Mouse (Mus musculus) neural tube, embryonic 11.5 days (tissue): ENCODE data around the gene Tmem59. TPM values are rescaled to one million over a fixed set of nuclear protein-coding genes. Genes with fewer than 3 reads are reported as not detected.
A peak's percentile ranks its signal among the peaks of the same experiment; 100 is the strongest.

Experiments
- ATAC-seq: fragments of 200-750 bp; cut with Nextera tagmentation; 2 replicates; pipeline ENCODE4 v1.8.0; 2017; ENCODE audit warnings: moderate number of reproducible peaks, mild to moderate bottlenecking, moderate TSS enrichment, moderate library complexity; ENCODE audit not compliant: insufficient read depth, low FRiP score, low TSS enrichment
- DNase-seq: peaks from one replicate; pipeline ENCODE4 v3.0.0-alpha.2; 2015; ENCODE audit warnings: low spot score
- H3K27ac ChIP-seq: fragments of 300-500 bp; sonication (generic); 2 replicates; pipeline ENCODE4 v1.5.1; 2014; ENCODE audit warnings: low read depth, mild to moderate bottlenecking, low read length
- H3K27me3 ChIP-seq: fragments of 300-500 bp; sonication (generic); 2 replicates; pipeline ENCODE4 v1.6.1; 2014; ENCODE audit warnings: mild to moderate bottlenecking, low read length, mixed read lengths; ENCODE audit not compliant: control insufficient read depth, insufficient read depth
- H3K36me3 ChIP-seq: fragments of 300-500 bp; sonication (generic); 2 replicates; pipeline ENCODE4 v1.6.1; 2014; ENCODE audit warnings: mild to moderate bottlenecking, low read length, moderate library complexity, mixed read lengths; ENCODE audit not compliant: control insufficient read depth, insufficient read depth
- H3K4me1 ChIP-seq: fragments of 300-500 bp; sonication (generic); 2 replicates; pipeline ENCODE4 v1.6.1; 2014; ENCODE audit warnings: low read length, mixed read lengths; ENCODE audit not compliant: control insufficient read depth, insufficient read depth
- H3K4me2 ChIP-seq: fragments of 300-500 bp; sonication (generic); 2 replicates; pipeline ENCODE4 v1.6.1; 2014; ENCODE audit warnings: low read depth, mild to moderate bottlenecking, moderate library complexity
- H3K4me3 ChIP-seq: fragments of 300-500 bp; sonication (generic); 2 replicates; pipeline ENCODE4 v1.5.1; 2014; ENCODE audit warnings: low read depth, low read length
- H3K9ac ChIP-seq: fragments of 300-500 bp; sonication (generic); 2 replicates; pipeline ENCODE4 v1.6.1; 2014; ENCODE audit warnings: mild to moderate bottlenecking, low read length
- H3K9me3 ChIP-seq: fragments of 300-500 bp; sonication (generic); 2 replicates; pipeline ENCODE4 v1.6.1; 2016; ENCODE audit warnings: low read length; ENCODE audit not compliant: control insufficient read depth
- WGBS: fragments of 180-500 bp; shearing (Covaris S2); extraction: QIAGEN DNeasy Blood & Tissue Kit; methylation state at CpG from one replicate; pipeline ENCODE4 v1.1.7; 2014; 5-methylcytosine and 5-hydroxymethylcytosine counted together
- polyA plus RNA-seq: library from polyadenylated mRNA; unstranded; fragments of >200 nt; fragmentation: Nextera tagmentation; extraction: Ambion mirVana; gene quantifications from 2 replicates; pipeline ENCODE4 v1.2.1, GENCODE M21; 2014

Gene Tmem59
- polyA plus RNA-seq, 1 experiment from 2014 or later = 334 TPM

DNA sequence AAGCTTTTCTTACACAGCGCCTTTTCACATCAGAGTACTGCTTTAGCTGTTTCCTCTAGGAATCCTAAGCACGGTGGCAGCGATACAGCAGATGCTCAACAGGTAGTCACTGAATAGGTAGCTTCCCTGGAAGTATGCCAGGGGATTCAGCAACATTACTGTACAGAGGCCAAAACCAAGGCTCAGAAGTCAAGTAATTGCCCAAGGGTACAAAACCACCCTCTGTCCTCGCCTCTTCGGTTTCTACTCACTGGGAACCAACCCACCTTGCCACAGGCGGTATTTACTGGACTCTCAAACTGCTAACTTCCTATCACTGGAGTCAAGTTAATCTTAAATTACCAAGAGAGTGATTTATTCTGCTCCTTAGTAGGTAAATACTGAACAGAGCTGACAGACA is 62.0 kb downstream of the Tmem59 start:
- no peaks in the 10 kb centered on the region for H3K9me3 ChIP-seq
- no peak overlapping the region for H3K4me2 ChIP-seq
- no peak overlapping the region for H3K27ac ChIP-seq
- WGBS = 96% methylated on average over 6 of the region's 6 CpGs
- H3K9ac ChIP-seq = no peak overlapping the region
- H3K4me1 ChIP-seq = no peaks in the 10 kb centered on the region
- no peaks in the 10 kb centered on the region for H3K27me3 ChIP-seq
- ATAC-seq = no peak
- no peak for DNase-seq
- no peak overlapping the region for H3K4me3 ChIP-seq
- peaks cover 10% of the 10 kb centered on the region; the same call in 1 of the 2 replicates for H3K36me3 ChIP-seq

DNA sequence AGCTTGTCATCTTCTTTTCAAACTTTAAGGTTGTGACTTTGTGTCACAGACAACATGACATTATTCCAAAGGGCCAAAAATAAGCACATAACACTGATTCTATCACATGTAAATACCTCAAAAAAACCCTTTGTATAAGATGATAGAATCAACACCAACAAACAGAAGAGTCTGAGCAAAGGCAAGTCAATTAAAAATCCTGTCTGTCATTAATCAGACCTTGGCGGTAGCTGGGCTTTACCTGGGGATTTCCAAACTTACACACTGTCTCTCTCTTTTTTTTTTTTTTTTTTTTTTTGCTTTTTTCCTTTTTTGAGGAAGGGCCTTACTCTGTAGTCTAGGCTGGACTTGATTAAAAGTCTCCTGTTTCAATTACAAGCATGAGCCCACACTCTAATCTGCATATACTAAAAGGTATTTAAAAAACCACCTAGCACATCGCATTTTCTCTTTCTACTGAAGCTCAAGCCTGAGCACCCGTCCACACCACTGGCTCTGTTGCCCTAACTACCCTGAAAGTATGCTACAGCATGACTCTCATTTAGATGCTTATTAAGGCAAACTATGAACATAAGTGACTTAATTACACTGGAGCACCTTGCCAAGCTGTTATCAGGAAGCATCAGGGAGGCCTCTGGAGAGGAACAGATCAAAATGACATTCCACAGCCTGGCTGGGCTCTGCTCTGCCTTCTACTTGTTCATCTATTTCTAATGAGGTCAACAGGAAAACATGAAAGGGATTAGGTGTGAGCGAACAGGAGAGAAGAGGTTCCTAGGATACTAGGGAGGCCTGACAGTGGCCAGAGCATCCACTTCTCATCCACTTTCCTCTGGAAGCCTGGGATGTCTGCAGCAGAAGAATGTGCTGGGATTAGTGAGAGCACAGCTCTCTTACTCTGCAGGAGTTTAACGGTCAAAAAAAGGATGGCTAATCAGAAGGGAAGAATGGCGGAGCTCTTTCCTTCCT is 65.5 kb downstream of the Tmem59 start:
- H3K9ac ChIP-seq = no peak overlapping the region
- no peak overlapping the region for H3K27ac ChIP-seq
- no peaks in the 10 kb centered on the region for H3K9me3 ChIP-seq
- peaks cover 8% of the 10 kb centered on the region; the same call in 1 of the 2 replicates for H3K36me3 ChIP-seq
- no peaks in the 10 kb centered on the region for H3K4me1 ChIP-seq
- no peak overlapping the region for H3K4me3 ChIP-seq
- no peak for DNase-seq
- WGBS = 90% methylated on average over 6 of the region's 6 CpGs
- no peaks in the 10 kb centered on the region for H3K27me3 ChIP-seq
- no peak overlapping the region for H3K4me2 ChIP-seq
- no peak for ATAC-seq

DNA sequence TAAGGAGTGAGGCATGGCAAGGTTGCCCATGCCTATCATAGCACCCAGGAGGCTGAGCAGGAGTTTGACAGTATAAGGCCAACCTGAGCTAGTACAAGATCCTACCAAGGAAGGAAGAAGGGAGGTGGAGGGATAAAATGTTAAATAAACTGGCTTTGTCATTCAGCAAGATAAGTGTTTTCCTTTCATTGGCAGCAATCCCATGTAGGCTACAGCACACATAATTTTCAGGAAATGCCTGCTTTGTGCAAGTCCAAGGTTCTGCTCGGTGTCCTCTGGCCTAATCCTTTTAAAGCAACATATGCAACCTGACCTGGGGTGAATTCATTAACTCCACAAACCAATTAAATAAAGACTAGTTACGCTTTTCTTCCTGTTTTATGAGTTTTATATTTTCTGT is 67.2 kb downstream of the Tmem59 start:
- Histone ChIP-seq H3K4me3 (no peak overlapping the region), H3K4me2 (no peak overlapping the region), H3K9me3 (no peaks in the 10 kb centered on the region), H3K9ac (no peak overlapping the region), H3K27ac (no peak overlapping the region), H3K27me3 (no peaks in the 10 kb centered on the region), H3K4me1 (peaks cover 8% of the 10 kb centered on the region), H3K36me3 (0 out of 2 replicates have a peak, but pooled peaks cover 4% of the 10 kb centered on the region)
- 82% methylated on average over 2 of the region's 2 CpGs for WGBS
- ATAC-seq = no peak
- DNase-seq = no peak

DNA sequence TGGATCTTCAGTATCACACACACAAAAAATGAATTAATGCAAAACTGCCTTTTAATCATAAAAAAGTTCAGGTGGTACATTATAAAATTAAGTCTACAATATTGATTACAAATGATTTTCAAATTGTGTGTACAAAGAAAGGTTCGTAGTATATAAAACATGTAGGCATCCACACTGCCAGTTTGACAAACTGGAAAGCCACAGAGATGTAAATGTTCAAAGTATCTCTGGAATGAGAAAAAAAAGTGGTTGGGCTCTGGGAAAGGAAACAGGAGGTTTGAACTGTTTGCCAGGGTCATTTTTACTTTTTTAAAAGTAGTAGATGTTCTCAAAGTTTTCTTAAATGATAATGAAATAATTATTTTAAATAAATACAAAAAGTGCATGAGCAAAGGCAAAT is 67.8 kb downstream of the Tmem59 start:
- 90% methylated on average over 1 of the region's 1 CpGs for WGBS
- no peak for ATAC-seq
- H3K27ac ChIP-seq = no peak overlapping the region

DNA sequence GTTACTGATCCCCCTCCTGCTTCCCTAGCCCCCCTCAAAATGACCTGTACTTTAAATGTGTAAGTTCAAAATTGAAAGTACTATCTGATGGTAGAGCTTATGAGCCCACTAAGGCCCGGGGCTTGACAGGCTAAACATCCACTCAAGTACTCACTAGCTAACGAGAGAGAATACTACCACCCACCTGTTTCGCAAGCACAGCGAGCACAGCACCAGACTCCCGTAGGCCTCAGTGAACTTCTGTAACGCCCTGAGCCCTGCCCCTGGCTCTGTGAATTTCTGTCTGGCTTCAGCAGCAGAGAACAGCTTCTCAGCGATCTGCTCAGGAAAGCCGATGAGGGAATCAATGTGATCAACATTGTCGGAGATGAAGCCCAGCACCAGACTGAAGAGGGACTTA is 68.9 kb downstream of the Tmem59 start:
- Histone ChIP-seq H3K9me3 (no peaks in the 10 kb centered on the region), H3K4me1 (peaks cover 12% of the 10 kb centered on the region), H3K27ac (no peak overlapping the region), H3K36me3 (no peaks in the 10 kb centered on the region), H3K27me3 (no peaks in the 10 kb centered on the region), H3K4me3 (no peak overlapping the region), H3K9ac (no peak overlapping the region; the same call in 1 of the 2 replicates), H3K4me2 (no peak overlapping the region)
- ATAC-seq = no peak
- DNase-seq = no peak
- 88% methylated on average over 9 of the region's 9 CpGs for WGBS

More for the DNA sequence above, 67.8 kb downstream of the Tmem59 start:
- Histone ChIP-seq H3K27me3 (no peaks in the 10 kb centered on the region), H3K4me3 (no peak overlapping the region), H3K9me3 (no peaks in the 10 kb centered on the region), H3K4me2 (no peak overlapping the region), H3K4me1 (peaks cover 9% of the 10 kb centered on the region), H3K36me3 (no peaks in the 10 kb centered on the region), H3K9ac (no peak overlapping the region)
- no peak for DNase-seq

DNA sequence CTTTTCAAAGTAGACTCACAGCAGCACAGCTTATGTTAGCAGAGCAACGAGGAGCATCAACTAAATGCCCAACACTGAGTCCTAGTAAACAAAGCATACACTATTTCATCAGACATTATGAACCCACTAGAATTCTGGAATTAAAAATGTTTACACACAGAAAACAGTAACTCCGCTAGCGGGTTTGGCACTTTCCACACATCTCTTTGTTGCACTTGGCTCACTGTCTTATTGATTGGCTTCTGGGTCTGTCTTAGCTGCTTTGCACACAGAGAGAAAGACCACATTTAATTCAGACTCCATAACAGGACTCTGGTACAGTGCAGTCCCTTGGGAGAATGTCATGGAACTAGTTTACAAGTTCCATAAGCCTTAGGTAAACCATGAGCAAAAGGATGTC is 69.9 kb downstream of the Tmem59 start:
- DNase-seq (no peak), ATAC-seq (no peak)
- Histone ChIP-seq H3K4me2 (no peak overlapping the region), H3K9me3 (no peaks in the 10 kb centered on the region), H3K4me1 (peaks cover 14% of the 10 kb centered on the region), H3K36me3 (no peaks in the 10 kb centered on the region), H3K4me3 (no peak overlapping the region), H3K9ac (no peak overlapping the region), H3K27ac (no peak overlapping the region), H3K27me3 (no peaks in the 10 kb centered on the region)
- WGBS = 94% methylated on average over 3 of the region's 3 CpGs

DNA sequence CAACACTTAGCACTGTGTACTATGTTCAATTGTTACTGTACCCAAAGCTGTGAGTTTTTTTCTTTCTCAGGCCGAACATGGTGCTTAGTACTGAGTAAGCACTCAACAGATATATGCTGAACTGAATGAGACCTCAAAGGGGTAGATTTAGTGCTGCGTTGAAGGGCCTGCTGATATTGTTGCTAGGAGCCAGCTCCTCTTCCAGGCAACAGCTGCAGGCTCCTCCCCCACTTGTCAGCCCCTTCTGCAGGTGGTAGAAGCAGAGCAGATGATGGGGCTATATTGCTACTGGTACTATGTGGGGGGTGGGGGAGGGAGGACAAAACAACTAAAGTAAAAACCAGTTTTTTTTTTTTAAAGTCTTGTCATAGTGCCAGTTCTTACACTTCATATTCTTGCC is 71.3 kb downstream of the Tmem59 start:
- no peaks in the 10 kb centered on the region for H3K36me3 ChIP-seq
- ATAC-seq (no peak), DNase-seq (no peak)
- H3K9ac ChIP-seq = no peak overlapping the region
- 35% methylated on average over 2 of the region's 2 CpGs for WGBS
- H3K27me3 ChIP-seq = no peaks in the 10 kb centered on the region
- no peak overlapping the region for H3K4me3 ChIP-seq
- no peaks in the 10 kb centered on the region for H3K9me3 ChIP-seq
- no peak overlapping the region for H3K4me2 ChIP-seq
- peaks cover 17% of the 10 kb centered on the region for H3K4me1 ChIP-seq
- no peak overlapping the region for H3K27ac ChIP-seq

DNA sequence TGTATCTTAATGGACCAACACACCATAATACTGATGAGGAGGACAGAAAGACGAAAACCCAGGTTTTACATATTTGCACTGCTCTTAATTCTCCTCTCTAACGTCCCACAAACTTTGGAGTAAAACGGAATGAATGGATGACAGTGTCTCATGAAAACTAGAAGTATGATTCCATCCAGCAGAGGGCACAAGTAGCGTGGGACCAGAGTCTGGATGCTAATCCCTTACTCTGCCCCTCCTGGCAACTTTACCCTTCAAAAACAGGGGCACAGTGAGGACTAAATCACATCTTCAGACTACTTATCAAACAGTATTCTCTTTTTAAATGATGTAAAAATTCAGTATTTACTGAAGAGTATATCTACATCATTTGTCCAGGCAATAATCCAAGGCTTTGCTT is 72.3 kb downstream of the Tmem59 start:
- Histone ChIP-seq H3K4me3 (no peak overlapping the region), H3K4me2 (no peak overlapping the region), H3K27ac (no peak overlapping the region), H3K27me3 (no peaks in the 10 kb centered on the region), H3K9me3 (no peaks in the 10 kb centered on the region), H3K4me1 (peaks cover 17% of the 10 kb centered on the region), H3K36me3 (no peaks in the 10 kb centered on the region), H3K9ac (no peak overlapping the region)
- 34% methylated on average over 4 of the region's 4 CpGs for WGBS
- ATAC-seq (no peak), DNase-seq (peak; percentile 32)
